Mouse (Mus musculus) forebrain, embryonic 11.5 days (tissue): ENCODE data around the gene Fer. TPM values are rescaled to one million over a fixed set of nuclear protein-coding genes. Genes with fewer than 3 reads are reported as not detected.

Experiments used
- ATAC-seq: fragments of 200-750 bp; cut with Nextera tagmentation; replicated peaks from 2 replicates; pipeline ENCODE4 v1.8.0; 2017; ENCODE audit warnings: moderate TSS enrichment; ENCODE audit not compliant: low FRiP score
- DNase-seq: peaks from one replicate; pipeline ENCODE4 v3.0.0-alpha.2; 2017; ENCODE audit warnings: low spot score
- H3K27ac ChIP-seq: fragments of 300-500 bp; sonication (generic); 2 replicates; pipeline ENCODE4 v1.5.1; 2014; ENCODE audit warnings: low read depth, low read length
- H3K27me3 ChIP-seq: fragments of 300-500 bp; sonication (generic); 2 replicates; pipeline ENCODE4 v1.6.1; 2014; ENCODE audit warnings: mild to moderate bottlenecking, low read length, mixed read lengths; ENCODE audit not compliant: control insufficient read depth, insufficient read depth
- H3K36me3 ChIP-seq: fragments of 300-500 bp; sonication (generic); 2 replicates; pipeline ENCODE4 v1.6.1; 2014; ENCODE audit warnings: mild to moderate bottlenecking, low read length, moderate library complexity, mixed read lengths; ENCODE audit not compliant: control insufficient read depth, insufficient read depth
- H3K4me1 ChIP-seq: fragments of 300-500 bp; sonication (generic); replicated peaks from 2 replicates; pipeline ENCODE4 v1.6.1; 2014; ENCODE audit warnings: low read length, mixed read lengths; ENCODE audit not compliant: control insufficient read depth, insufficient read depth
- H3K4me2 ChIP-seq: fragments of 300-500 bp; sonication (generic); 2 replicates; pipeline ENCODE4 v1.6.1; 2014; ENCODE audit warnings: low read depth, mild to moderate bottlenecking, low read length, moderate library complexity, mixed read lengths; ENCODE audit not compliant: severe bottlenecking
- H3K4me3 ChIP-seq: fragments of 300-500 bp; sonication (generic); 2 replicates; pipeline ENCODE4 v1.5.1; 2014; ENCODE audit warnings: low read depth, low read length
- H3K9ac ChIP-seq: fragments of 300-500 bp; sonication (generic); 2 replicates; pipeline ENCODE4 v1.6.1; 2014; ENCODE audit warnings: low read length
- H3K9me3 ChIP-seq: fragments of 300-500 bp; sonication (generic); 2 replicates; pipeline ENCODE4 v1.6.1; 2016; ENCODE audit warnings: low read length, mixed read lengths; ENCODE audit not compliant: control insufficient read depth
- WGBS: fragments of 180-500 bp; shearing (Covaris S2); extraction: QIAGEN DNeasy Blood & Tissue Kit; methylation state at CpG from one replicate; pipeline ENCODE4 v1.1.7; 2014; 5-methylcytosine and 5-hydroxymethylcytosine counted together
- polyA plus RNA-seq: library from polyadenylated mRNA; unstranded; fragments of >200 nt; fragmentation: Nextera tagmentation; extraction: Ambion mirVana; gene quantifications from 2 replicates; pipeline ENCODE4 v1.2.1, GENCODE M21; 2014

The Fer gene
- polyA plus RNA-seq, 1 experiment from 2014 or later: 40.3 TPM

GRCm38 (mm10) chr17:63935408-63935807 is 72.5 kb downstream of the Fer start:
- Histone ChIP-seq H3K4me1 (no peaks in the 10 kb centered on the region), H3K4me2 (no peak overlapping the region), H3K4me3 (no peak overlapping the region), H3K9ac (no peak overlapping the region), H3K9me3 (no peaks in the 10 kb centered on the region), H3K27ac (no peak overlapping the region), H3K27me3 (no peaks in the 10 kb centered on the region), H3K36me3 (no peaks in the 10 kb centered on the region)
- ATAC-seq: no peak
- no peak for DNase-seq
- 84% methylated on average over 2 of the region's 2 CpGs for WGBS

DNA sequence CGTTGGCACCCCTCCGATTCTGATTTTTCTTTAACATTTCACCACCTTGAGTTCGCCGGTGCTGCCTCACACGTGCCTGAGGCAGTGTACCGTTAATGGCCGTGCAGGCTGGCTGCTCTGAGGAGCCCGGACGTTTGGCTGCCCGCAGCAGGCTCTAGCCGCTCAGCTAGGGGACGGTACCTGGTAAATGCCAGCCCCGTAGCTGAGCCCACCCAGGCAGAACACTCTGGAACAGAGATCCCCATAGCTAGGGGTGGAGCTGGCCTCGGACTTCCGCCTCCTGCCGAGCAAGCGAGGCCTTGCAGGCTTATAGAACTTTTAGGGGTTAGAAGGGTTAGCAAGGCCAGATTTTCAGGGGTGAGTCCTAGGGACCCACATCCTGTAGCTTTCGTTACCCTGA is 75.0 kb downstream of the Fer start:
- Histone ChIP-seq H3K4me2 (no peak overlapping the region), H3K9me3 (no peaks in the 10 kb centered on the region), H3K9ac (no peak overlapping the region), H3K27ac (no peak overlapping the region), H3K36me3 (no peaks in the 10 kb centered on the region), H3K4me1 (no peaks in the 10 kb centered on the region), H3K4me3 (no peak overlapping the region), H3K27me3 (no peaks in the 10 kb centered on the region)
- ATAC-seq: 0 out of 2 replicates have a peak, but pooled peaks have one; percentile 24
- WGBS: 64% methylated on average over 18 of the region's 18 CpGs
- DNase-seq: no peak

DNA sequence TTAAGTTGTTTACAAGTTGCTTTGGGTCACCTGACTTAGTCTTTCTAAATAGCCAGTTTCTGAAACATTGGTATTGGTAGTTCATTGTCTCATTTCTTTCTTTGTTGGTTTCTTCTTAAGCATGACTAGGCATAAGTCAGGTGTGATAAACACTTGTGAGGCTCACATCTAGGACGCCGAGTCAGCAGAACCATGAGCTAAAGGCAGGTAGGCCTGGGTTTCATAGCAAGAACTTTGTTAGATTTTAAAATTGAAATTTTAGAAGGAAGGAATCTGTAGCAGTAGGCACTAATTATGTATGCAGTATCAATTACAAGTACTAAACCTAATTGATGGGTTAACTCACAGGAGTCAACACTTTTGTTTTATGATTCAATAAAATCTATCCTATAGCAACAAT is 83.9 kb downstream of the Fer start:
- Histone ChIP-seq H3K4me1 (no peaks in the 10 kb centered on the region), H3K27me3 (no peaks in the 10 kb centered on the region), H3K9ac (no peak overlapping the region), H3K9me3 (no peaks in the 10 kb centered on the region), H3K4me2 (no peak overlapping the region), H3K27ac (no peak overlapping the region), H3K36me3 (no peaks in the 10 kb centered on the region), H3K4me3 (no peak overlapping the region)
- ATAC-seq (no peak), DNase-seq (no peak)
- 88% methylated on average over 2 of the region's 2 CpGs for WGBS

DNA sequence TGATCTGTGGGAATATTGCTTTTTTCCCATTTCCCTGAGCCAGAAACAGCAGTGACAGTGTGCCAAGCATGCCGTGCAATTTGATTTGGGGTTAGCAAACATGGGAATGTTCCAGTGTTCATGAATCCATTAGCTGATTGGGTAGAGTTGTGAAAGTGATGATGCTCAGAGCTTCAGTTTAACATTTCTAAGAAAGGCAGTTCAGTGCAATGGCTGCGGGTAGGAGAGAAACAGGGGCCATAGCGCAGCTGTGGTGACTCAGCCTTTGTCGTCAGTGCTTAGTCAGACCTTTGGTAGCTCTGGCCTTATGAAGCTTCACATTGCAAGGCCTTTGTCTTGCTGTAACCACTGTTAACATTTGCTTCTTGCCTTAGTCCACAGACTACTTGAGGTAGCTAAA is 85.9 kb downstream of the Fer start:
- H3K36me3 ChIP-seq: no peaks in the 10 kb centered on the region
- DNase-seq (no peak), ATAC-seq (no peak)
- no peak overlapping the region for H3K27ac ChIP-seq
- 95% methylated on average over 4 of the region's 4 CpGs for WGBS
- no peak overlapping the region for H3K4me3 ChIP-seq
- no peaks in the 10 kb centered on the region for H3K4me1 ChIP-seq
- H3K9ac ChIP-seq: no peak overlapping the region
- H3K27me3 ChIP-seq: no peaks in the 10 kb centered on the region
- H3K9me3 ChIP-seq: no peaks in the 10 kb centered on the region
- H3K4me2 ChIP-seq: no peak overlapping the region

- WGBS: 90% methylated on average over 2 of the region's 2 CpGs
- Histone ChIP-seq H3K9me3 (no peaks in the 10 kb centered on the region), H3K4me2 (no peak overlapping the region), H3K4me3 (no peak overlapping the region), H3K27ac (no peak overlapping the region), H3K27me3 (no peaks in the 10 kb centered on the region), H3K36me3 (no peaks in the 10 kb centered on the region), H3K9ac (no peak overlapping the region), H3K4me1 (no peaks in the 10 kb centered on the region)
- no peak for ATAC-seq
- DNase-seq: no peak
Observed at GRCm38 (mm10) chr17:63951436-63951835, 88.6 kb downstream of the Fer start.

DNA sequence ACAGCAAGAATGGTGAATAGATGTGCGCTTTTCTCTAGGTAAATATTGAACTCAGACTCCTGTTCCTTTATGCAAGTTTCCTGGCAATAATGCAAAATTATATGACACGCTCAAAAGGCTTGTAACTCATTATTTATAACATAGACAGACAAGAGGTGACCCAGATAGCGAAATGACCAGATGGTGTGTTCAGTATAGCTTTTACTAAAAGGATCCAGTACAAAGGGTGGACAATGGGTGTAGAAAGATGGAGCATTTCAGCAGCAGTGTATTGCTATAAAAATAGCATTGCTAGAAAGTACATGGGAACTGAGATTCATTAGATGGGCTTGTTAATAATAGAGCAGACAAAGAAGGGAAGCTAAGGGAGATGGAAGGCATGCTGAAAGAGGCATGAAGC is 104.2 kb downstream of the Fer start:
- ATAC-seq (no peak), DNase-seq (no peak)
- H3K9ac ChIP-seq: no peak overlapping the region
- no peak overlapping the region for H3K27ac ChIP-seq
- WGBS: 91% methylated on average over 3 of the region's 3 CpGs
- H3K4me2 ChIP-seq: no peak overlapping the region
- H3K27me3 ChIP-seq: no peaks in the 10 kb centered on the region
- no peaks in the 10 kb centered on the region for H3K36me3 ChIP-seq
- no peaks in the 10 kb centered on the region for H3K4me1 ChIP-seq
- H3K9me3 ChIP-seq: no peaks in the 10 kb centered on the region
- H3K4me3 ChIP-seq: no peak overlapping the region

- Histone ChIP-seq H3K9me3 (no peaks in the 10 kb centered on the region), H3K4me2 (no peak overlapping the region), H3K4me3 (no peak overlapping the region), H3K27ac (no peak overlapping the region), H3K36me3 (no peaks in the 10 kb centered on the region), H3K4me1 (no peaks in the 10 kb centered on the region), H3K9ac (no peak overlapping the region), H3K27me3 (no peaks in the 10 kb centered on the region)
- DNase-seq: no peak
- ATAC-seq: no peak
- WGBS: 84% methylated on average over 10 of the region's 10 CpGs
Observed at GRCm38 (mm10) chr17:63969448-63969847, 106.6 kb downstream of the Fer start.

- no peaks in the 10 kb centered on the region for H3K4me1 ChIP-seq
- no peak overlapping the region for H3K9ac ChIP-seq
- 37% methylated on average over 5 of the region's 5 CpGs for WGBS
- no peak for ATAC-seq
- no peak overlapping the region for H3K4me2 ChIP-seq
- no peaks in the 10 kb centered on the region for H3K36me3 ChIP-seq
- DNase-seq: no peak
- H3K9me3 ChIP-seq: no peaks in the 10 kb centered on the region
- H3K27ac ChIP-seq: no peak overlapping the region
- H3K27me3 ChIP-seq: no peaks in the 10 kb centered on the region
- no peak overlapping the region for H3K4me3 ChIP-seq
Observed at GRCm38 (mm10) chr17:63970239-63970638, 107.4 kb downstream of the Fer start.

DNA sequence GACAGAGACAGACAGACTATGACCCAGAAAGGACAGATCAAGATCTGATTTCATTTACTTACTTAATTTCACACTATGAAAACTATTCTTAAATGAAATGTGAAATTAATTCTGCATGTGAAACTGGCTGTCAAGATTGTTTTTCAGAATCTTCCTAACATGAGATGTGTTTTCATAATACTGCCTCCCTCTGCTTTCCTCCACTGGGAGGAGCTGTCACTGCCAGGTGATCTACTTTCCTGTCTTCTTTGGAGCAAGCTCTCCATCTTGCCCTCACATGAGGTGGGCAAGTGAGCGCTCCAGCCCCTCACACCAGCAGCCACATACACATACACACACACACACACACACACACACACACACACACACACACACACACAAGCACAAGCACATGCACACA is 108.1 kb downstream of the Fer start:
- DNase-seq (no peak), ATAC-seq (no peak)
- Histone ChIP-seq H3K27me3 (no peaks in the 10 kb centered on the region), H3K36me3 (no peaks in the 10 kb centered on the region), H3K4me2 (no peak overlapping the region), H3K4me3 (no peak overlapping the region), H3K27ac (no peak overlapping the region), H3K4me1 (no peaks in the 10 kb centered on the region), H3K9me3 (no peaks in the 10 kb centered on the region), H3K9ac (no peak overlapping the region)
- 86% methylated on average over 1 of the region's 1 CpGs for WGBS
